Mouse (Mus musculus): ENCODE measurements around the gene Wfikkn1. TPM values are rescaled to one million over a fixed set of nuclear protein-coding genes. Genes with fewer than 3 reads are reported as not detected.

Gene Wfikkn1
- total and polyA plus RNA-seq, 3 experiments, result 0.19 to 0.53 TPM; not detected in 1

DNA sequence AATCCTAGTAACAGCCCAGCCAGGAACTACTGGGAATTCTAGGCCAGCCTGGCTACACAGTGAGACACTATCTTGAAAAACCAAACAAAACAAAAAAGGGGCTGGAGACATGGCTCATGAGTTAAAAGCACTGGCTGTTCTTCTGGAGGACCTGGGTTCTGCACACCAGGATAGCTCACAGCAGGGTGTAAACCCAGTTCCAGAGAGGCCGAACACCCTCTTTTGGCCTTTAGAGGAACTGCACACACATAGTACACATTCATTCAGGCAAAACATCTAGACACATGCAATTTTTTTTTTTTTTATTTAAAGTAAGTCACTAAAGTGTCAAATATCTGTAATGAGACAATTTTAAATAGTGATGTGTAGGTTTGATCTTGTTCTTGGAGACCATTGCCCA is 19.5 kb upstream of the Wfikkn1 start:
- no peak overlapping the region for H3K27ac ChIP-seq (ENCODE audit: control insufficient read depth, low read depth, low read length)
- H3K36me3 ChIP-seq (ENCODE audit: control insufficient read depth in 1 of 2, insufficient read depth in 2 of 2, low read length in 2 of 2), result peaks cover 0 to 2% of the 10 kb centered on the region in 2 experiments; a peak in 1 of 4 replicates
- no peaks in the 10 kb centered on the region for H3K9me3 ChIP-seq (replicated peaks; ENCODE audit: insufficient read depth, low read length)
- TF ChIP-seq MYB (IDR thresholded peaks at IDR 0.05; ENCODE audit: low read depth, low read length) (no peak), GABPA (IDR thresholded peaks at IDR 0.05; ENCODE audit: low read depth, low read length) (no peak), HCFC1 (IDR thresholded peaks at IDR 0.05; ENCODE audit: low read depth, low read length) (no peak), SIN3A (IDR thresholded peaks at IDR 0.05; ENCODE audit: low read length) (no peak), MAZ (IDR thresholded peaks at IDR 0.05; ENCODE audit: low read depth, low read length) (no peak), MXI1 (IDR thresholded peaks at IDR 0.05; ENCODE audit: low read depth, low read length) (no peak), NELFE (IDR thresholded peaks at IDR 0.05; ENCODE audit: low read depth, low read length) (no peak), ZC3H11A (IDR thresholded peaks at IDR 0.05; ENCODE audit: low read depth, low read length) (no peak), EP300 (IDR thresholded peaks at IDR 0.05; ENCODE audit: low read depth in 1 of 2, low read length in 2 of 2) (no peak), POLR2AphosphoS2 (IDR thresholded peaks at IDR 0.05; ENCODE audit: low read length) (no peak)
- no peak for DNase-seq (ENCODE audit: low read depth, low spot score)
- H3K79me2 ChIP-seq (ENCODE audit: control insufficient read depth, insufficient read depth, low read length, poor library complexity), result no peaks in the 10 kb centered on the region
- H3K9ac ChIP-seq (ENCODE audit: control insufficient read depth, low read depth, low read length, poor library complexity, severe bottlenecking), result no peak overlapping the region
- no peaks in the 10 kb centered on the region for H3K27me3 ChIP-seq (ENCODE audit: control insufficient read depth in 1 of 2, insufficient read depth in 2 of 2, low read length in 2 of 2)
- no peaks in the 10 kb centered on the region for H3K4me1 ChIP-seq (ENCODE audit: control insufficient read depth in 1 of 2, insufficient read depth in 2 of 2, low read length in 2 of 2)
- H3K4me3 ChIP-seq (ENCODE audit: control insufficient read depth in 1 of 2, insufficient read depth in 1 of 2, low read depth in 2 of 2, low read length in 2 of 2), result no peak overlapping the region

DNA sequence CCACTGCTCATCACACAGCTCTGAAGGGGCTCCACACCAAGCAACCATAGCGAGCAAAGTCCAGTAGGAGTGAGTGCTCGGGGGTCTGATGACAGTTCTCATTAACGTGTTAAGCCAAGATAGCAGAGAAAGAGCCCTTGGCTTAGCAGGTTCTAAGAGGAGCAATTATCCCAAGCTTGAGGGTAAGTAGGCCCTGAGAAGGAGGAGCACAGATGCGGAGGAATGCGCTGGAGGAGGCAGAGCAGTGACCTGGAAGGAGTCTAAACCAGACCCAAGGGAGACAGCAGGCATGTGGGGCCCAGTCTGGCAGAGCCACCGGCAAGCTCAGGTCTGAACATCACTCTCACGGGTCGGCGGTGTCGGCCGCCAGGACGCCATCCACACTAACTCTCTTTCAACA is 15.2 kb upstream of the Wfikkn1 start:
- TF ChIP-seq MAZ (IDR thresholded peaks at IDR 0.05; ENCODE audit: low read depth, low read length) (no peak), KAT2A (conservative IDR thresholded peaks at IDR 0.05; ENCODE audit: low read depth, low read length) (no peak), TBP (IDR thresholded peaks at IDR 0.05; ENCODE audit: low read depth, low read length) (no peak), POLR2AphosphoS5 (IDR thresholded peaks at IDR 0.05; ENCODE audit: borderline replicate concordance, low read depth, low read length) (no peak), ELF1 (IDR thresholded peaks at IDR 0.05; ENCODE audit: low read depth, low read length) (no peak), USF1 (IDR thresholded peaks at IDR 0.05; ENCODE audit: low read depth, low read length) (no peak)
- peaks cover 0 to under 1% of the 10 kb centered on the region in 2 experiments; a peak in 1 of 4 replicates for H3K36me3 ChIP-seq (ENCODE audit: control insufficient read depth in 1 of 2, insufficient read depth in 2 of 2, low read length in 2 of 2)
- no peaks in the 10 kb centered on the region for H3K4me1 ChIP-seq (ENCODE audit: control insufficient read depth in 1 of 2, insufficient read depth in 2 of 2, low read length in 2 of 2)
- DNase-seq (ENCODE audit: low read depth, low spot score), result no peak
- H3K27ac ChIP-seq (ENCODE audit: control insufficient read depth, low read depth, low read length), result no peak overlapping the region
- peaks cover 2% of the 10 kb centered on the region; the same call in 1 of the 2 replicates for H3K79me2 ChIP-seq (ENCODE audit: control insufficient read depth, insufficient read depth, low read length, poor library complexity)
- no peaks in the 10 kb centered on the region for H3K9me3 ChIP-seq (replicated peaks; ENCODE audit: insufficient read depth, low read length)
- no peak overlapping the region for H3K4me3 ChIP-seq (ENCODE audit: control insufficient read depth in 1 of 2, insufficient read depth in 1 of 2, low read depth in 2 of 2, low read length in 2 of 2)
- H3K9ac ChIP-seq (ENCODE audit: control insufficient read depth, low read depth, low read length, poor library complexity, severe bottlenecking), result no peak overlapping the region
- H3K27me3 ChIP-seq (ENCODE audit: control insufficient read depth in 1 of 2, insufficient read depth in 2 of 2, low read length in 2 of 2), result no peaks in the 10 kb centered on the region

DNA sequence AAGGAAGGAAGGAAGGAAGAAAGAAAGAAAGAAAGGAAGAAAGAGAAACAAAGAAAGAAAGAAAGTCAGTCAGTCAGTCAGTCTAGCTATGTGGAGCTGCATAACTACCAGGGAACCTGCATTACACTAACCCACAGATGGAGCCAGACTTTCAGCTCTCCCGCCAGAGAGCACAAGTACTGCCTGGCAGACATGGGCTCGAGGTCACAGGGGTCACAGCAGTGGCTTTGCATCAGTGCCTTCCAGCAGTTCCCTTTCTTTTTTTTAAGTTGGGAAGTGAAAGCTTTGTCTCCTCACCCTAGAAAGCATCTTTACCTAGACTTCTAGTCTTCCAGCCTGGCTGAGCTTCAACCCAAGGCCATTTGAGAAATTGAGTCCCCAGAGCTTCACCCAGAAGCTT is 14.8 kb upstream of the Wfikkn1 start:
- H3K9ac ChIP-seq (ENCODE audit: control insufficient read depth, low read depth, low read length, poor library complexity, severe bottlenecking), result no peak overlapping the region
- peaks cover 2% of the 10 kb centered on the region; the same call in 1 of the 2 replicates for H3K79me2 ChIP-seq (ENCODE audit: control insufficient read depth, insufficient read depth, low read length, poor library complexity)
- no peaks in the 10 kb centered on the region for H3K27me3 ChIP-seq (ENCODE audit: control insufficient read depth in 1 of 2, insufficient read depth in 2 of 2, low read length in 2 of 2)
- DNase-seq (ENCODE audit: low read depth, low spot score), result no peak
- no peak overlapping the region for H3K4me3 ChIP-seq (ENCODE audit: control insufficient read depth in 1 of 2, insufficient read depth in 1 of 2, low read depth in 2 of 2, low read length in 2 of 2)
- no peaks in the 10 kb centered on the region for H3K4me1 ChIP-seq (ENCODE audit: control insufficient read depth in 1 of 2, insufficient read depth in 2 of 2, low read length in 2 of 2)
- H3K27ac ChIP-seq (ENCODE audit: control insufficient read depth, low read depth, low read length), result no peak overlapping the region
- no peaks in the 10 kb centered on the region for H3K36me3 ChIP-seq (ENCODE audit: control insufficient read depth in 1 of 2, insufficient read depth in 2 of 2, low read length in 2 of 2)
- no peaks in the 10 kb centered on the region for H3K9me3 ChIP-seq (replicated peaks; ENCODE audit: insufficient read depth, low read length)
- TF ChIP-seq GABPA (IDR thresholded peaks at IDR 0.05; ENCODE audit: low read depth, low read length) (no peak), POLR2AphosphoS2 (IDR thresholded peaks at IDR 0.05; ENCODE audit: low read length) (no peak), ELF1 (IDR thresholded peaks at IDR 0.05; ENCODE audit: low read depth, low read length) (no peak), CHD2 (IDR thresholded peaks at IDR 0.05; ENCODE audit: low read length) (no peak), CTCF (IDR thresholded peaks at IDR 0.05 in 2 of 3, conservative IDR thresholded peaks at IDR 0.05 in 1 of 3; ENCODE audit: control insufficient read depth in 1 of 3, insufficient read depth in 1 of 3, low read depth in 2 of 3, low read length in 3 of 3, poor library complexity in 1 of 3, severe bottlenecking in 1 of 3) (no peak), E2F4 (IDR thresholded peaks at IDR 0.05; ENCODE audit: borderline replicate concordance, low read depth, low read length) (no peak), ETS1 (IDR thresholded peaks at IDR 0.05; ENCODE audit: low read depth, low read length) (no peak), ZKSCAN1 (IDR thresholded peaks at IDR 0.05; ENCODE audit: low read depth, low read length) (no peak), MXI1 (IDR thresholded peaks at IDR 0.05; ENCODE audit: low read depth, low read length) (no peak), NRF1 (IDR thresholded peaks at IDR 0.05; ENCODE audit: insufficient read depth, low read depth, low read length, poor library complexity, severe bottlenecking) (no peak), BHLHE40 (IDR thresholded peaks at IDR 0.05; ENCODE audit: borderline replicate concordance, low read depth, low read length) (no peak), SMC3 (IDR thresholded peaks at IDR 0.05; ENCODE audit: low read depth, low read length) (no peak), TBP (IDR thresholded peaks at IDR 0.05; ENCODE audit: low read depth, low read length) (no peak), ZMIZ1 (IDR thresholded peaks at IDR 0.05; ENCODE audit: low read depth, low read length) (no peak), SIN3A (IDR thresholded peaks at IDR 0.05; ENCODE audit: low read length) (no peak), POLR2AphosphoS5 (IDR thresholded peaks at IDR 0.05; ENCODE audit: borderline replicate concordance, low read depth, low read length) (no peak), RCOR1 (IDR thresholded peaks at IDR 0.05; ENCODE audit: low read depth, low read length) (no peak)
